Mouse (Mus musculus) midbrain, embryonic 12.5 days (tissue): ENCODE data around the gene Nt5c3b. TPM values are rescaled to one million over a fixed set of nuclear protein-coding genes. Genes with fewer than 3 reads are reported as not detected.

ENCODE experiments used
- ATAC-seq: fragments of 200-750 bp; cut with Nextera tagmentation; 2 replicates; pipeline ENCODE4 v1.8.0; 2017; ENCODE audit warnings: low read depth, moderate TSS enrichment, moderate library complexity; ENCODE audit not compliant: low FRiP score
- H3K27ac ChIP-seq: fragments of 300-500 bp; sonication (generic); replicated peaks from 2 replicates; pipeline ENCODE4 v1.5.1; 2016; ENCODE audit warnings: mild to moderate bottlenecking
- H3K27me3 ChIP-seq: fragments of 300-500 bp; sonication (generic); 2 replicates; pipeline ENCODE4 v1.6.1; 2016; ENCODE audit warnings: mild to moderate bottlenecking
- H3K36me3 ChIP-seq: fragments of 300-500 bp; sonication (generic); 2 replicates; pipeline ENCODE4 v1.6.1; 2016
- H3K4me1 ChIP-seq: fragments of 300-500 bp; sonication (generic); 2 replicates; pipeline ENCODE4 v1.6.1; 2016
- H3K4me2 ChIP-seq: fragments of 300-500 bp; sonication (generic); replicated peaks from 2 replicates; pipeline ENCODE4 v1.6.1; 2016; ENCODE audit warnings: mild to moderate bottlenecking, moderate library complexity
- H3K4me3 ChIP-seq: fragments of 300-500 bp; sonication (generic); 2 replicates; pipeline ENCODE4 v1.5.1; 2016; ENCODE audit warnings: mild to moderate bottlenecking
- H3K9ac ChIP-seq: fragments of 300-500 bp; sonication (generic); replicated peaks from 2 replicates; pipeline ENCODE4 v1.6.1; 2016; ENCODE audit warnings: mild to moderate bottlenecking, moderate library complexity
- H3K9me3 ChIP-seq: fragments of 300-500 bp; sonication (generic); 2 replicates; pipeline ENCODE4 v1.6.1; 2016; ENCODE audit warnings: mild to moderate bottlenecking
- WGBS: fragments of 180-500 bp; shearing (Covaris S2); methylation state at CpG from one replicate; pipeline ENCODE4 v1.1.7; 2016; 5-methylcytosine and 5-hydroxymethylcytosine counted together
- microRNA-seq: library from miRNA; unstranded; fragments of <30 nt; microRNA quantifications from one replicate; pipeline ENCODE4, GENCODE M21; 2017
- polyA plus RNA-seq: library from polyadenylated mRNA; unstranded; fragments of >200 nt; fragmentation: Nextera tagmentation; extraction: Ambion mirVana; gene quantifications from 2 replicates; pipeline ENCODE4 v1.2.1, GENCODE M21; 2016

Gene Nt5c3b
- polyA plus RNA-seq, 1 experiment from 2014 or later = 100.0 TPM

- no peak overlapping the region for H3K27ac ChIP-seq
- 46% methylated on average over 5 of the region's 5 CpGs for WGBS
- peaks cover 6% of the 10 kb centered on the region; the same call in 1 of the 2 replicates for H3K4me1 ChIP-seq
- ATAC-seq = no peak
- H3K4me3 ChIP-seq = no peak overlapping the region
- H3K36me3 ChIP-seq = peaks cover 28% of the 10 kb centered on the region
- H3K9me3 ChIP-seq = no peaks in the 10 kb centered on the region
- no peak overlapping the region for H3K9ac ChIP-seq
- no peak overlapping the region for H3K4me2 ChIP-seq
- no peaks in the 10 kb centered on the region for H3K27me3 ChIP-seq
These were observed 55.0 kb downstream of the Nt5c3b start for GRCm38 (mm10) chr11:100386586-100386985.

GRCm38 (mm10) chr11:100385016-100385415, 56.6 kb downstream of the Nt5c3b start:
- peaks cover 41% of the 10 kb centered on the region for H3K36me3 ChIP-seq
- WGBS = 85% methylated on average over 3 of the region's 3 CpGs

GRCm38 (mm10) chr11:100382682-100383081, 58.9 kb downstream of the Nt5c3b start:
- H3K9me3 ChIP-seq = no peaks in the 10 kb centered on the region
- WGBS = 81% methylated on average over 6 of the region's 6 CpGs
- H3K4me2 ChIP-seq = no peak overlapping the region
- H3K36me3 ChIP-seq = peaks cover 59% of the 10 kb centered on the region
- H3K9ac ChIP-seq = no peak overlapping the region
- H3K27me3 ChIP-seq = no peaks in the 10 kb centered on the region
- no peak overlapping the region for H3K4me3 ChIP-seq
- H3K4me1 ChIP-seq = no peaks in the 10 kb centered on the region
- no peak for ATAC-seq
- no peak overlapping the region for H3K27ac ChIP-seq

More at GRCm38 (mm10) chr11:100385016-100385415, 56.6 kb downstream of the Nt5c3b start:
- Histone ChIP-seq H3K4me2 (no peak overlapping the region), H3K27ac (no peak overlapping the region), H3K9me3 (no peaks in the 10 kb centered on the region), H3K4me3 (no peak overlapping the region), H3K4me1 (peaks cover under 1% of the 10 kb centered on the region; the same call in 1 of the 2 replicates), H3K27me3 (no peaks in the 10 kb centered on the region), H3K9ac (no peak overlapping the region)
- ATAC-seq = no peak

- Histone ChIP-seq H3K27me3 (no peaks in the 10 kb centered on the region), H3K9me3 (no peaks in the 10 kb centered on the region), H3K4me1 (no peaks in the 10 kb centered on the region), H3K4me2 (no peak overlapping the region), H3K36me3 (peaks cover 61% of the 10 kb centered on the region), H3K27ac (no peak overlapping the region), H3K4me3 (no peak overlapping the region), H3K9ac (no peak overlapping the region)
- WGBS = 98% methylated on average over 4 of the region's 4 CpGs
- no peak for ATAC-seq
These were observed 62.3 kb downstream of the Nt5c3b start for GRCm38 (mm10) chr11:100379311-100379710.

- H3K4me3 ChIP-seq = no peak overlapping the region
- H3K9me3 ChIP-seq = no peaks in the 10 kb centered on the region
- 87% methylated on average over 5 of the region's 5 CpGs for WGBS
- H3K4me2 ChIP-seq = no peak overlapping the region
- H3K36me3 ChIP-seq = peaks cover 65% of the 10 kb centered on the region
- no peak overlapping the region for H3K27ac ChIP-seq
- no peak for ATAC-seq
- no peak overlapping the region for H3K9ac ChIP-seq
- no peaks in the 10 kb centered on the region for H3K4me1 ChIP-seq
- no peaks in the 10 kb centered on the region for H3K27me3 ChIP-seq
These were observed 63.2 kb downstream of the Nt5c3b start for GRCm38 (mm10) chr11:100378446-100378845.

GRCm38 (mm10) chr11:100377989-100378388, 63.6 kb downstream of the Nt5c3b start:
- H3K27ac ChIP-seq = no peak overlapping the region
- WGBS = 92% methylated on average over 14 of the region's 14 CpGs
- peaks cover 65% of the 10 kb centered on the region for H3K36me3 ChIP-seq
- H3K9me3 ChIP-seq = no peaks in the 10 kb centered on the region
- H3K4me2 ChIP-seq = no peak overlapping the region
- no peaks in the 10 kb centered on the region for H3K4me1 ChIP-seq
- no peaks in the 10 kb centered on the region for H3K27me3 ChIP-seq
- ATAC-seq = no peak
- no peak overlapping the region for H3K4me3 ChIP-seq
- no peak overlapping the region for H3K9ac ChIP-seq

- Histone ChIP-seq H3K9ac (no peak overlapping the region), H3K4me1 (peaks cover 4% of the 10 kb centered on the region; the same call in 1 of the 2 replicates), H3K27me3 (no peaks in the 10 kb centered on the region), H3K4me3 (no peak overlapping the region), H3K9me3 (no peaks in the 10 kb centered on the region), H3K27ac (no peak overlapping the region), H3K36me3 (peaks cover 55% of the 10 kb centered on the region), H3K4me2 (no peak overlapping the region)
- ATAC-seq = no peak
- WGBS = 85% methylated on average over 21 of the region's 21 CpGs
These were observed 64.7 kb downstream of the Nt5c3b start for GRCm38 (mm10) chr11:100376746-100377389.

- H3K9ac ChIP-seq = no peak overlapping the region
- H3K4me2 ChIP-seq = no peak overlapping the region
- no peaks in the 10 kb centered on the region for H3K9me3 ChIP-seq
- H3K27me3 ChIP-seq = no peaks in the 10 kb centered on the region
- no peak overlapping the region for H3K4me3 ChIP-seq
- H3K27ac ChIP-seq = no peak overlapping the region
- no peak for ATAC-seq
- H3K36me3 ChIP-seq = peaks cover 51% of the 10 kb centered on the region
- 83% methylated on average over 4 of the region's 4 CpGs for WGBS
- H3K4me1 ChIP-seq = peaks cover 5% of the 10 kb centered on the region; the same call in 1 of the 2 replicates
These were observed 65.6 kb downstream of the Nt5c3b start for GRCm38 (mm10) chr11:100376005-100376404.

- no peak overlapping the region for H3K27ac ChIP-seq
- H3K9ac ChIP-seq = no peak overlapping the region
- no peaks in the 10 kb centered on the region for H3K27me3 ChIP-seq
- H3K4me1 ChIP-seq = peaks cover 5% of the 10 kb centered on the region; the same call in 1 of the 2 replicates
- H3K4me2 ChIP-seq = no peak overlapping the region
- no peak overlapping the region for H3K4me3 ChIP-seq
- 90% methylated on average over 9 of the region's 9 CpGs for whole genome bisulfite sequencing
- no peak for ATAC-seq
- H3K36me3 ChIP-seq = peaks cover 42% of the 10 kb centered on the region
- no peaks in the 10 kb centered on the region for H3K9me3 ChIP-seq
These were observed 66.5 kb downstream of the Nt5c3b start for GRCm38 (mm10) chr11:100375127-100375526.

Small RNAs within 50 kb of the gene (microRNA-seq; reads per million reads assigned to microRNA genes)
- not detected for gene Gm27374
- 0.70 reads per million for gene Mir7116

Other genes starting within 250 kb of the Nt5c3b start
- not detected in 2 replicates for gene Krt9, start 248.6 kb downstream of the Nt5c3b start, polyA plus RNA-seq
- gene Krt14, start 234.3 kb downstream of the Nt5c3b start, polyA plus RNA-seq = 4.5 and 5.5 TPM in 2 replicates
- gene Krt16, start 192.9 kb downstream of the Nt5c3b start, polyA plus RNA-seq = not detected in 2 replicates
- gene Krt17, start 180.8 kb downstream of the Nt5c3b start, polyA plus RNA-seq = 0.56 and 1.1 TPM in 2 replicates
- not detected in 2 replicates for gene Krt42, start 171.9 kb downstream of the Nt5c3b start, polyA plus RNA-seq
- 1,467 and 1,563 TPM in 2 replicates for gene Eif1, start 121.9 kb downstream of the Nt5c3b start, polyA plus RNA-seq
- 0.97 and 1.2 TPM in 2 replicates for gene Gast, start 107.4 kb downstream of the Nt5c3b start, polyA plus RNA-seq
- gene Hap1, start 85.7 kb downstream of the Nt5c3b start, polyA plus RNA-seq = 72.8 and 86.6 TPM in 2 replicates
- gene Jup, start 44.0 kb downstream of the Nt5c3b start, polyA plus RNA-seq = 46.4 and 53.8 TPM in 2 replicates
- 19.7 and 25.4 TPM in 2 replicates for gene P3h4, start 27.0 kb downstream of the Nt5c3b start, polyA plus RNA-seq
- 44.5 and 48.0 TPM in 2 replicates for gene Fkbp10, start 26.1 kb downstream of the Nt5c3b start, polyA plus RNA-seq
- 0.75 and 0.89 TPM in 2 replicates for gene Klhl10, start 109 bp upstream of the Nt5c3b start, polyA plus RNA-seq
- 13.7 and 15.3 TPM in 2 replicates for gene Klhl11, start 30.9 kb upstream of the Nt5c3b start, polyA plus RNA-seq
- gene Acly, start 86.2 kb upstream of the Nt5c3b start, polyA plus RNA-seq = 366 and 368 TPM in 2 replicates
- gene Ttc25, start 103.8 kb upstream of the Nt5c3b start, polyA plus RNA-seq = 2.4 and 2.6 TPM in 2 replicates
- 19.7 and 20.4 TPM in 2 replicates for gene Cnp, start 133.1 kb upstream of the Nt5c3b start, polyA plus RNA-seq
- gene Nkiras2, start 177.4 kb upstream of the Nt5c3b start, polyA plus RNA-seq = 101 and 103 TPM in 2 replicates
- 310 and 329 TPM in 2 replicates for gene Dnajc7, start 178.4 kb upstream of the Nt5c3b start, polyA plus RNA-seq